Mouse (Mus musculus) MEL (cell line): ENCODE measurements around the gene Trmt1.

Source experiments
- CHD2 ChIP-seq: IDR thresholded peaks from 2 replicates; pipeline ENCODE4 v1.6.1; 2011; ENCODE audit warnings: low read length, improper control_type of control experiment
- CTCF ChIP-seq, 3 experiments: IDR thresholded peaks in 2 of 3; conservative IDR thresholded peaks in 1 of 3; 2 replicates each; pipeline ENCODE4 v1.5.1; 2011 to 2012; ENCODE audit warnings: low read length in 3 of 3, low read depth in 2 of 3, mild to moderate bottlenecking in 2 of 3, improper control_type of control experiment in 1 of 3, inconsistent platforms in 1 of 3, mixed read lengths in 1 of 3, moderate library complexity in 1 of 3; ENCODE audit not compliant: control insufficient read depth in 1 of 3, insufficient read depth in 1 of 3, poor library complexity in 1 of 3, severe bottlenecking in 1 of 3
- GATA1 ChIP-seq: IDR thresholded peaks from 2 replicates; pipeline ENCODE4 v1.6.1; 2011; ENCODE audit warnings: low read depth, low read length, improper control_type of control experiment
- MAFK ChIP-seq: IDR thresholded peaks from 2 replicates; pipeline ENCODE4 v1.6.1; 2011; ENCODE audit warnings: low read depth, mild to moderate bottlenecking, low read length, improper control_type of control experiment, borderline replicate concordance
- MAX ChIP-seq: IDR thresholded peaks from 2 replicates; pipeline ENCODE4 v1.6.1; 2011; ENCODE audit warnings: low read length, improper control_type of control experiment
- MXI1 ChIP-seq: IDR thresholded peaks from 2 replicates; pipeline ENCODE4 v1.6.1; 2011; ENCODE audit warnings: mild to moderate bottlenecking, low read depth, low read length, improper control_type of control experiment
- MYB ChIP-seq: IDR thresholded peaks from 2 replicates; pipeline ENCODE4 v1.6.1; 2011; ENCODE audit warnings: mild to moderate bottlenecking, low read depth, low read length, improper control_type of control experiment
- MYC ChIP-seq: IDR thresholded peaks from 2 replicates; pipeline ENCODE4 v1.6.1; 2011; ENCODE audit warnings: low read depth, mild to moderate bottlenecking, low read length, improper control_type of control experiment, moderate library complexity
- POLR2A ChIP-seq, 2 experiments: IDR thresholded peaks; 2 replicates each; pipeline ENCODE4 v1.6.1; 2011 to 2012; ENCODE audit warnings: low read length in 2 of 2, mild to moderate bottlenecking in 2 of 2, control low read depth in 1 of 2, improper control_type of control experiment in 1 of 2, low read depth in 1 of 2, moderate library complexity in 1 of 2; ENCODE audit not compliant: control insufficient read depth in 1 of 2, insufficient read depth in 1 of 2, poor library complexity in 1 of 2
- ZC3H11A ChIP-seq: IDR thresholded peaks from 2 replicates; pipeline ENCODE4 v1.6.1; 2012; ENCODE audit warnings: low read depth, mild to moderate bottlenecking, inconsistent platforms, low read length, improper control_type of control experiment
- ZKSCAN1 ChIP-seq: IDR thresholded peaks from 2 replicates; pipeline ENCODE4 v1.6.1; 2012; ENCODE audit warnings: low read depth, mild to moderate bottlenecking, inconsistent platforms, low read length, improper control_type of control experiment, moderate library complexity
- ZNF384 ChIP-seq: IDR thresholded peaks from 2 replicates; pipeline ENCODE4 v1.6.1; 2012; ENCODE audit warnings: low read depth, mild to moderate bottlenecking, inconsistent platforms, low read length, improper control_type of control experiment

DNA sequence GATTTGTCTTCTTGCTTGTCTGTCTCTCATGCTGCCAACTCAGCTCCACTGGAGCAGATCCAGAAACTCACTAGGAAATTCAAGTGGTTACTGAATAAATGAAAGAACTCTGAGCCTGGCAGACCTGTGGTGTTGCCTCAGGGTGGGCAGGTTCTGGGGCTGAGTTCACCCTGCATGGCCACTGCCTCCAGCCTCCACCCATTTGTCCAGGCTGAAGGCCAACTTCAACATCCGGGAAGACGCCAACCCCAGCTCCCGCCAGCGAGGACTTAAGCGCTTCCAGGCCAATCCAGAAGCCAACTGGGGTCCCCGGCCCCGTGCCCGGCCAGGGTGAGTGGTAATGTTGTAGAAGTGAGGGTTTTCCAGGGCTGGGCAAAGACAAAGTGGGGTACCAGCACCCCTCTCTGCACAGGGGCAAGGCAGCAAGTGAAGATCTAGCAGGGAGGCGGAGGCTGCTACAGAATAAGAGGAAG is 12.9 kb downstream of the Trmt1 start:
- no peak for TF ChIP-seq GATA1
- no peak for TF ChIP-seq POLR2A (IDR thresholded peaks at IDR 0.05; ENCODE audit: control insufficient read depth in 1 of 2, insufficient read depth in 1 of 2, low read depth in 1 of 2, low read length in 2 of 2, poor library complexity in 1 of 2)
- no peak for TF ChIP-seq CHD2
- TF ChIP-seq ZKSCAN1, result no peak
- TF ChIP-seq MYB, result no peak
- TF ChIP-seq ZC3H11A, result no peak
- no peak for TF ChIP-seq MXI1
- TF ChIP-seq MAFK, result no peak
- no peak for TF ChIP-seq ZNF384
- TF ChIP-seq CTCF (IDR thresholded peaks at IDR 0.05 in 2 of 3, conservative IDR thresholded peaks at IDR 0.05 in 1 of 3; ENCODE audit: control insufficient read depth in 1 of 3, insufficient read depth in 1 of 3, low read depth in 2 of 3, low read length in 3 of 3, poor library complexity in 1 of 3, severe bottlenecking in 1 of 3), result no peak
- TF ChIP-seq MAX, result no peak
- no peak for TF ChIP-seq MYC
